Mouse (Mus musculus): ENCODE data around the gene Olfr339. TPM values are rescaled to one million over a fixed set of nuclear protein-coding genes. Genes with fewer than 3 reads are reported as not detected.
"Not testable (repeated sequence)": the region's sequence is repeated elsewhere in the genome, so short reads cannot be mapped to it uniquely, and the experiment has no call there.

Olfr339 gene
- total RNA-seq (2017): not detected in 2 replicates

GRCm38 (mm10) chr2:36418647-36419046 lies at the start of gene Olfr339:
Olfr339 (plus strand) TSS chr2:36418947.
- ATAC-seq (replicated peaks in 1 of 2; ENCODE audit: insufficient read depth in 1 of 2, low FRiP score in 2 of 2, low TSS enrichment in 1 of 2, low read depth in 1 of 2, poor library complexity in 2 of 2, severe bottlenecking in 2 of 2): no peak

- no peak for ATAC-seq (replicated peaks in 1 of 2; ENCODE audit: insufficient read depth in 1 of 2, low FRiP score in 2 of 2, low TSS enrichment in 1 of 2, low read depth in 1 of 2, poor library complexity in 2 of 2, severe bottlenecking in 2 of 2)
Measured at GRCm38 (mm10) chr2:36373219-36373618, 45.5 kb upstream of the Olfr339 start, which contains the start of gene Olfr338. Olfr338 (plus strand) TSS chr2:36373519.

DNA sequence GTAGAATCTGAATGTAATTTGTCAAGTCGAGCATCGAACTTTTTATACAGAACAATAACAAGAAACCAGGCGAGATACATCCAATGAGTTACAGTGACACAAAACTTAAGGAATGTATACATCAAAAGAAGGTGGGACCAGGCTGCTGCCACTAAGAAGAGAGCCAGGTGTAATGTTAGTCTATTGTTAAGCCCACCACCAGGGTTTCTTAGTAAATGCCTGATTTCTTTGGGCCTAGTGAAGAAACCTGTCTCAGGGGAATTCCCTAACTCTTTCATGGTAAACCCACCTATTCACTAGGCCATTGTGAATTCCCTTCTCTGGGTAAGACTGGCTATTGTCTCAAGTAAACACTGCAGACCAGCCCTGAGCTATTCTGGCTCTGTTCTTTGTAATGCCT lies 3.6 kb upstream of the Olfr339 start:
- ATAC-seq (replicated peaks in 1 of 2; ENCODE audit: insufficient read depth in 1 of 2, low FRiP score in 2 of 2, low TSS enrichment in 1 of 2, low read depth in 1 of 2, poor library complexity in 2 of 2, severe bottlenecking in 2 of 2): not testable (repeated sequence)

- not testable (repeated sequence) for ATAC-seq (replicated peaks in 1 of 2; ENCODE audit: insufficient read depth in 1 of 2, low FRiP score in 2 of 2, low TSS enrichment in 1 of 2, low read depth in 1 of 2, poor library complexity in 2 of 2, severe bottlenecking in 2 of 2)
Measured at GRCm38 (mm10) chr2:36415591-36415990, 3.2 kb upstream of the Olfr339 start.

DNA sequence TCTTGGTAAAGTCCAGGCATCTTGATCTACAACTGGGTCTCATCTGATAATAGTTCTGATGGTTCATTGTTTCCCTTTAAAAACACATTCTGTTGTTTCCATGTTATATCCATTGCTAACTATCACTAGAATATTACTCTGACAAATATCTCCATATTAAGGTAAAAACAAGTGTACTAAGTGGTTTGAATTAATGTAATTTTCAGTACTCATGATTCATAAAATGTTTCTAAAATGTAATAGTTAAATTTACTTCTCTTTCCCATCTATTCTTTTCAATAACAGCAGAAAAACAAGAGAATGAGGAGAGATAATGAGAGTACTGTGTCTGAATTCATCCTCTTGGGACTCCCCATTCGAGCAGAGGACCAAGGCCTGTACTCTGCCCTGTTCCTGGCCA lies 33.5 kb downstream of the Olfr339 start, which contains the start of gene Olfr340:
Olfr340 (plus strand) TSS at position 301 of the 400 bp plus-strand sequence.
- ATAC-seq (replicated peaks in 1 of 2; ENCODE audit: insufficient read depth in 1 of 2, low FRiP score in 2 of 2, low TSS enrichment in 1 of 2, low read depth in 1 of 2, poor library complexity in 2 of 2, severe bottlenecking in 2 of 2): no peak

DNA sequence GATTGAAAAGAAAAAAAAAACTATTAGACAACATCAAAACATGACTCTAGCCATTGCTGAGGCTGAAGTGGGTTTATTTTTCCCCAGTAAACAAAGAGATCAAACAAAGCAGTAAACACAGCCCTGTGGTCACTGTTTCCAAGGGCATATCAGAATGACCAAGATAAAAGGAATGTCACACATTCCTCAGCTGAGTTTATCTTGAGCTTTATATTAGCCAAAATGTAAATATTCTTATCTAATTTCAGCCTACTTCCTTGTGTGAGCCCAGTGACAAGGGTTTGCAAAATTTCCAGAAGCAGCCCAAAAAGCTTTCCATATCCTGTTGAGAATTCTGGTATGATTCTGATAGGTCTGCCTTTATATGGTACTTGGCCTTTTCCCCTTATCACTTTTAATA lies 54.9 kb downstream of the Olfr339 start:
- no peak for ATAC-seq (replicated peaks in 1 of 2; ENCODE audit: insufficient read depth in 1 of 2, low FRiP score in 2 of 2, low TSS enrichment in 1 of 2, low read depth in 1 of 2, poor library complexity in 2 of 2, severe bottlenecking in 2 of 2)

Other genes with a start within 250 kb of the Olfr339 start
- 28.5 and 46.1 TPM in 2 replicates for gene Ptgs1, start 188.5 kb upstream of the Olfr339 start, total RNA-seq (2017)
- gene Olfr338, start 45.4 kb upstream of the Olfr339 start, total RNA-seq (2017): not detected in 2 replicates
- gene Olfr340, start 33.6 kb downstream of the Olfr339 start, total RNA-seq (2017): 0.79 TPM in 1 of 2 replicates, not detected in the other
- gene Olfr341, start 63.5 kb downstream of the Olfr339 start, total RNA-seq (2017): not detected in 2 replicates
- gene Olfr342, start 106.1 kb downstream of the Olfr339 start, total RNA-seq (2017): not detected in 2 replicates
- gene Olfr344, start 147.7 kb downstream of the Olfr339 start, total RNA-seq (2017): not detected in 2 replicates
- not detected in 2 replicates for gene Olfr345, start 221.1 kb downstream of the Olfr339 start, total RNA-seq (2017)